Mouse (Mus musculus) liver, postnatal 0 days (tissue): ENCODE measurements around the gene Ncoa1. TPM values are rescaled to one million over a fixed set of nuclear protein-coding genes. Genes with fewer than 3 reads are reported as not detected.

Experiments used
- ATAC-seq: fragments of 200-750 bp; cut with Nextera tagmentation; 2 replicates; pipeline ENCODE4 v1.8.0; 2017; ENCODE audit warnings: mild to moderate bottlenecking, moderate library complexity
- DNase-seq: peaks from one replicate; pipeline ENCODE4 v3.0.0-alpha.2; 2016
- H3K27ac ChIP-seq: fragments of 300-500 bp; sonication (generic); 2 replicates; pipeline ENCODE4 v1.5.1; 2014; ENCODE audit warnings: antibody characterized with exemption, moderate library complexity, mild to moderate bottlenecking, low read depth
- H3K27me3 ChIP-seq: fragments of 300-500 bp; sonication (generic); 2 replicates; pipeline ENCODE4 v1.6.1; 2014; ENCODE audit warnings: low read length, control low read depth, mixed read lengths; ENCODE audit not compliant: insufficient read depth
- H3K36me3 ChIP-seq: fragments of 300-500 bp; sonication (generic); replicated peaks from 2 replicates; pipeline ENCODE4 v1.6.1; 2014; ENCODE audit warnings: mild to moderate bottlenecking, control low read depth, low read length, moderate library complexity, mixed read lengths; ENCODE audit not compliant: insufficient read depth
- H3K4me1 ChIP-seq: fragments of 300-500 bp; sonication (generic); 2 replicates; pipeline ENCODE4 v1.6.1; 2014; ENCODE audit warnings: antibody characterized with exemption, mild to moderate bottlenecking, control low read depth; ENCODE audit not compliant: insufficient read depth
- H3K4me2 ChIP-seq: fragments of 300-500 bp; sonication (generic); 2 replicates; pipeline ENCODE4 v1.6.1; 2014; ENCODE audit warnings: low read depth, mild to moderate bottlenecking, low read length, moderate library complexity, mixed read lengths
- H3K4me3 ChIP-seq: fragments of 300-500 bp; sonication (generic); 2 replicates; pipeline ENCODE4 v1.5.1; 2014; ENCODE audit warnings: low read depth, low read length
- H3K9ac ChIP-seq: fragments of 300-500 bp; sonication (generic); replicated peaks from 2 replicates; pipeline ENCODE4 v1.6.1; 2014; ENCODE audit warnings: mild to moderate bottlenecking, moderate library complexity
- H3K9me3 ChIP-seq: fragments of 300-500 bp; sonication (generic); 2 replicates; pipeline ENCODE4 v1.6.1; 2016; ENCODE audit warnings: mild to moderate bottlenecking, control low read depth, low read length, mixed read lengths
- CTCF ChIP-seq: sonication (generic); IDR thresholded peaks from 2 replicates; pipeline ENCODE4 v1.5.1; 2016; ENCODE audit warnings: antibody characterized with exemption, low read depth
- EP300 ChIP-seq: IDR thresholded peaks from 2 replicates; pipeline ENCODE4 v1.6.1; 2016; ENCODE audit warnings: antibody characterized with exemption, low read depth, mild to moderate bottlenecking
- WGBS: fragments of 180-500 bp; shearing (Covaris S2); extraction: QIAGEN DNeasy Blood & Tissue Kit; methylation state at CpG from one replicate; pipeline ENCODE4 v1.1.7; 2014; ENCODE audit not compliant: insufficient replicate concordance; 5-methylcytosine and 5-hydroxymethylcytosine counted together
- polyA plus RNA-seq: library from polyadenylated mRNA; unstranded; fragments of >200 nt; fragmentation: Nextera tagmentation; extraction: Ambion mirVana; gene quantifications from 2 replicates; pipeline ENCODE4 v1.2.1, GENCODE M21; 2015

Gene Ncoa1
- polyA plus RNA-seq, 1 experiment from 2014 or later: 2.2 TPM

- H3K4me1 ChIP-seq: no peaks in the 10 kb centered on the region
- no peaks in the 10 kb centered on the region for H3K36me3 ChIP-seq
- no peak for TF ChIP-seq EP300
- TF ChIP-seq CTCF: no peak
- H3K27ac ChIP-seq: no peak overlapping the region
- H3K9ac ChIP-seq: no peak overlapping the region
- DNase-seq: no peak
- no peak for ATAC-seq
- no peaks in the 10 kb centered on the region for H3K9me3 ChIP-seq
- no peak overlapping the region for H3K4me2 ChIP-seq
- H3K4me3 ChIP-seq: no peak overlapping the region
- WGBS: 46% methylated on average over 1 of the region's 1 CpGs
- H3K27me3 ChIP-seq: no peaks in the 10 kb centered on the region
Observed at GRCm38 (mm10) chr12:4508182-4508581, 31.2 kb upstream of the Ncoa1 start.

- H3K4me3 ChIP-seq: no peak overlapping the region
- TF ChIP-seq EP300 (no peak), CTCF (no peak)
Observed at GRCm38 (mm10) chr12:4507461-4507860, 30.5 kb upstream of the Ncoa1 start.

GRCm38 (mm10) chr12:4506810-4507430, 29.9 kb upstream of the Ncoa1 start:
- Histone ChIP-seq H3K4me1 (no peaks in the 10 kb centered on the region), H3K4me2 (no peak overlapping the region), H3K36me3 (no peaks in the 10 kb centered on the region), H3K27me3 (no peaks in the 10 kb centered on the region), H3K9me3 (no peaks in the 10 kb centered on the region), H3K27ac (no peak overlapping the region), H3K4me3 (no peak overlapping the region), H3K9ac (no peak overlapping the region)
- TF ChIP-seq CTCF (no peak), EP300 (no peak)
- 56% methylated on average over 7 of the region's 7 CpGs for WGBS
- ATAC-seq: no peak
- DNase-seq: no peak

More at GRCm38 (mm10) chr12:4507461-4507860, 30.5 kb upstream of the Ncoa1 start:
- H3K4me1 ChIP-seq: no peaks in the 10 kb centered on the region
- ATAC-seq (no peak), DNase-seq (no peak)
- H3K27me3 ChIP-seq: no peaks in the 10 kb centered on the region
- no peaks in the 10 kb centered on the region for H3K9me3 ChIP-seq
- H3K9ac ChIP-seq: no peak overlapping the region
- H3K4me2 ChIP-seq: no peak overlapping the region
- H3K27ac ChIP-seq: no peak overlapping the region
- WGBS: 37% methylated on average over 6 of the region's 6 CpGs
- no peaks in the 10 kb centered on the region for H3K36me3 ChIP-seq

- no peak overlapping the region for H3K4me3 ChIP-seq
- H3K9me3 ChIP-seq: no peaks in the 10 kb centered on the region
- no peak overlapping the region for H3K9ac ChIP-seq
- no peak for TF ChIP-seq EP300
- TF ChIP-seq CTCF: no peak
- no peak overlapping the region for H3K4me2 ChIP-seq
- no peak overlapping the region for H3K27ac ChIP-seq
- ATAC-seq (peak; percentile 58), DNase-seq (no peak)
- H3K36me3 ChIP-seq: no peaks in the 10 kb centered on the region
- WGBS: 30% methylated on average over 6 of the region's 6 CpGs
- no peaks in the 10 kb centered on the region for H3K27me3 ChIP-seq
- H3K4me1 ChIP-seq: no peaks in the 10 kb centered on the region
Observed at GRCm38 (mm10) chr12:4505298-4505697, 28.3 kb upstream of the Ncoa1 start.

- DNase-seq (no peak), ATAC-seq (no peak)
- Histone ChIP-seq H3K4me2 (no peak overlapping the region), H3K36me3 (no peaks in the 10 kb centered on the region), H3K9ac (no peak overlapping the region), H3K27me3 (no peaks in the 10 kb centered on the region), H3K9me3 (no peaks in the 10 kb centered on the region), H3K4me1 (no peaks in the 10 kb centered on the region), H3K27ac (no peak overlapping the region), H3K4me3 (no peak overlapping the region)
- TF ChIP-seq EP300: no peak
- TF ChIP-seq CTCF: no peak
- WGBS: 70% methylated on average over 2 of the region's 2 CpGs
Observed at GRCm38 (mm10) chr12:4503673-4504326, 26.8 kb upstream of the Ncoa1 start.

GRCm38 (mm10) chr12:4501916-4502315, 24.9 kb upstream of the Ncoa1 start:
- ATAC-seq: peak; percentile 44
- Histone ChIP-seq H3K4me2 (no peak overlapping the region), H3K9me3 (no peaks in the 10 kb centered on the region), H3K27ac (no peak overlapping the region), H3K9ac (no peak overlapping the region), H3K27me3 (no peaks in the 10 kb centered on the region), H3K4me1 (no peaks in the 10 kb centered on the region), H3K4me3 (no peak overlapping the region), H3K36me3 (no peaks in the 10 kb centered on the region)
- TF ChIP-seq CTCF (no peak), EP300 (peak; percentile 96)
- 17% methylated on average over 3 of the region's 3 CpGs for WGBS
- DNase-seq: no peak
